Mouse (Mus musculus): ENCODE measurements around the gene Pla2g2f. TPM values are rescaled to one million over a fixed set of nuclear protein-coding genes. Genes with fewer than 3 reads are reported as not detected.

The Pla2g2f gene
- polyA plus RNA-seq, 1 experiment from 2014 or later: not detected

GRCm38 (mm10) chr4:138771970-138772369 lies 14.5 kb upstream of the Pla2g2f start:
- no peaks in the 10 kb centered on the region for H3K9me3 ChIP-seq (ENCODE audit: low read depth, low read length)
- no peak overlapping the region for H3K27ac ChIP-seq (ENCODE audit: low read depth)
- ATAC-seq (ENCODE audit: insufficient read depth) (no peak), DNase-seq (no peak)
- H3K4me3 ChIP-seq (ENCODE audit: low read depth, low read length): no peak overlapping the region
- no peaks in the 10 kb centered on the region for H3K27me3 ChIP-seq (ENCODE audit: insufficient read depth, low read length)
- H3K4me1 ChIP-seq (ENCODE audit: insufficient read depth): no peaks in the 10 kb centered on the region
- H3K9ac ChIP-seq: no peak overlapping the region
- no peak overlapping the region for H3K4me2 ChIP-seq
- TF ChIP-seq CTCF (IDR thresholded peaks at IDR 0.05; ENCODE audit: low read depth): no peak
- 64% methylated on average over 10 of the region's 10 CpGs for WGBS
- H3K36me3 ChIP-seq (ENCODE audit: insufficient read depth): no peaks in the 10 kb centered on the region

GRCm38 (mm10) chr4:138762266-138762665 lies 4.8 kb upstream of the Pla2g2f start:
- no peak for TF ChIP-seq CTCF (IDR thresholded peaks at IDR 0.05; ENCODE audit: low read depth)
- H3K9me3 ChIP-seq (ENCODE audit: low read depth, low read length): no peaks in the 10 kb centered on the region
- H3K4me3 ChIP-seq (ENCODE audit: low read depth, low read length): no peak overlapping the region
- DNase-seq (no peak), ATAC-seq (ENCODE audit: insufficient read depth) (no peak)
- 61% methylated on average over 9 of the region's 9 CpGs for WGBS
- no peak overlapping the region for H3K27ac ChIP-seq (ENCODE audit: low read depth)
- no peaks in the 10 kb centered on the region for H3K27me3 ChIP-seq (ENCODE audit: insufficient read depth, low read length)
- H3K4me1 ChIP-seq (ENCODE audit: insufficient read depth): no peaks in the 10 kb centered on the region
- no peaks in the 10 kb centered on the region for H3K36me3 ChIP-seq (ENCODE audit: insufficient read depth)
- H3K9ac ChIP-seq: no peak overlapping the region
- no peak overlapping the region for H3K4me2 ChIP-seq

GRCm38 (mm10) chr4:138755983-138756382 lies 1.4 kb downstream of the Pla2g2f start:
- Histone ChIP-seq H3K36me3 (ENCODE audit: insufficient read depth) (no peaks in the 10 kb centered on the region), H3K4me2 (no peak overlapping the region), H3K4me1 (ENCODE audit: insufficient read depth) (no peaks in the 10 kb centered on the region), H3K9me3 (ENCODE audit: low read depth, low read length) (no peaks in the 10 kb centered on the region), H3K4me3 (ENCODE audit: low read depth, low read length) (no peak overlapping the region), H3K27me3 (ENCODE audit: insufficient read depth, low read length) (no peaks in the 10 kb centered on the region), H3K27ac (ENCODE audit: low read depth) (no peak overlapping the region), H3K9ac (no peak overlapping the region)
- DNase-seq (no peak), ATAC-seq (ENCODE audit: insufficient read depth) (no peak)
- no peak for TF ChIP-seq CTCF (IDR thresholded peaks at IDR 0.05; ENCODE audit: low read depth)
- WGBS: 71% methylated on average over 11 of the region's 11 CpGs

GRCm38 (mm10) chr4:138755439-138755838 lies 2.0 kb downstream of the Pla2g2f start:
- no peak for TF ChIP-seq CTCF (IDR thresholded peaks at IDR 0.05; ENCODE audit: low read depth)
- ATAC-seq (ENCODE audit: insufficient read depth): no peak
- no peaks in the 10 kb centered on the region for H3K27me3 ChIP-seq (ENCODE audit: insufficient read depth, low read length)
- 59% methylated on average over 4 of the region's 4 CpGs for WGBS
- H3K4me2 ChIP-seq: no peak overlapping the region
- H3K36me3 ChIP-seq (ENCODE audit: insufficient read depth): no peaks in the 10 kb centered on the region
- no peaks in the 10 kb centered on the region for H3K9me3 ChIP-seq (ENCODE audit: low read depth, low read length)
- no peak for DNase-seq
- no peak overlapping the region for H3K27ac ChIP-seq (ENCODE audit: low read depth)
- H3K4me1 ChIP-seq (ENCODE audit: insufficient read depth): no peaks in the 10 kb centered on the region
- H3K9ac ChIP-seq: no peak overlapping the region
- H3K4me3 ChIP-seq (ENCODE audit: low read depth, low read length): no peak overlapping the region

- H3K4me1 ChIP-seq (ENCODE audit: insufficient read depth): no peaks in the 10 kb centered on the region
- no peaks in the 10 kb centered on the region for H3K27me3 ChIP-seq (ENCODE audit: insufficient read depth, low read length)
- DNase-seq (no peak), ATAC-seq (ENCODE audit: insufficient read depth) (no peak)
- TF ChIP-seq CTCF (IDR thresholded peaks at IDR 0.05; ENCODE audit: low read depth): no peak
- no peak overlapping the region for H3K9ac ChIP-seq
- H3K4me2 ChIP-seq: no peak overlapping the region
- H3K27ac ChIP-seq (ENCODE audit: low read depth): no peak overlapping the region
- H3K4me3 ChIP-seq (ENCODE audit: low read depth, low read length): no peak overlapping the region
- no peaks in the 10 kb centered on the region for H3K9me3 ChIP-seq (ENCODE audit: low read depth, low read length)
- 62% methylated on average over 9 of the region's 9 CpGs for WGBS
- no peaks in the 10 kb centered on the region for H3K36me3 ChIP-seq (ENCODE audit: insufficient read depth)
These were observed 3.0 kb downstream of the Pla2g2f start for GRCm38 (mm10) chr4:138754432-138754831.

GRCm38 (mm10) chr4:138753608-138754007 lies 3.8 kb downstream of the Pla2g2f start:
- H3K36me3 ChIP-seq (ENCODE audit: insufficient read depth): no peaks in the 10 kb centered on the region
- no peaks in the 10 kb centered on the region for H3K4me1 ChIP-seq (ENCODE audit: insufficient read depth)
- ATAC-seq (ENCODE audit: insufficient read depth) (no peak), DNase-seq (no peak)
- no peak overlapping the region for H3K27ac ChIP-seq (ENCODE audit: low read depth)
- no peak overlapping the region for H3K9ac ChIP-seq
- no peak overlapping the region for H3K4me2 ChIP-seq
- H3K27me3 ChIP-seq (ENCODE audit: insufficient read depth, low read length): no peaks in the 10 kb centered on the region
- WGBS: 87% methylated on average over 3 of the region's 3 CpGs
- no peak for TF ChIP-seq CTCF (IDR thresholded peaks at IDR 0.05; ENCODE audit: low read depth)
- no peaks in the 10 kb centered on the region for H3K9me3 ChIP-seq (ENCODE audit: low read depth, low read length)
- no peak overlapping the region for H3K4me3 ChIP-seq (ENCODE audit: low read depth, low read length)

- no peak overlapping the region for H3K4me3 ChIP-seq (ENCODE audit: low read depth, low read length)
- no peak overlapping the region for H3K9ac ChIP-seq
- H3K27ac ChIP-seq (ENCODE audit: low read depth): no peak overlapping the region
- H3K4me2 ChIP-seq: no peak overlapping the region
- ATAC-seq (ENCODE audit: insufficient read depth) (no peak), DNase-seq (no peak)
- H3K36me3 ChIP-seq (ENCODE audit: insufficient read depth): no peaks in the 10 kb centered on the region
- H3K9me3 ChIP-seq (ENCODE audit: low read depth, low read length): no peaks in the 10 kb centered on the region
- no peaks in the 10 kb centered on the region for H3K27me3 ChIP-seq (ENCODE audit: insufficient read depth, low read length)
- WGBS: 94% methylated on average over 6 of the region's 6 CpGs
- H3K4me1 ChIP-seq (ENCODE audit: insufficient read depth): no peaks in the 10 kb centered on the region
- peak; percentile 29; the same call in 1 of the 2 replicates for TF ChIP-seq CTCF (IDR thresholded peaks at IDR 0.05; ENCODE audit: low read depth)
These were observed 4.8 kb downstream of the Pla2g2f start for GRCm38 (mm10) chr4:138752603-138753002.
